Mouse (Mus musculus): ENCODE data around the gene Ncor1.
"Not testable (repeated sequence)": the region's sequence is repeated elsewhere in the genome, so short reads cannot be mapped to it uniquely, and the experiment has no call there.

Ncor1 gene

GRCm38 (mm10) chr11:62351948-62352347 is 106.4 kb downstream of the Ncor1 start:
- no peak for DNase-seq (ENCODE audit: low read depth)

- no peak for DNase-seq (ENCODE audit: low read depth)
These were observed 115.3 kb downstream of the Ncor1 start for GRCm38 (mm10) chr11:62343002-62343401.

- DNase-seq (ENCODE audit: low read depth) = no peak
These were observed 126.1 kb downstream of the Ncor1 start for GRCm38 (mm10) chr11:62332228-62332627.

GRCm38 (mm10) chr11:62331141-62331540 is 127.2 kb downstream of the Ncor1 start:
- DNase-seq (ENCODE audit: low read depth) = no peak

DNA sequence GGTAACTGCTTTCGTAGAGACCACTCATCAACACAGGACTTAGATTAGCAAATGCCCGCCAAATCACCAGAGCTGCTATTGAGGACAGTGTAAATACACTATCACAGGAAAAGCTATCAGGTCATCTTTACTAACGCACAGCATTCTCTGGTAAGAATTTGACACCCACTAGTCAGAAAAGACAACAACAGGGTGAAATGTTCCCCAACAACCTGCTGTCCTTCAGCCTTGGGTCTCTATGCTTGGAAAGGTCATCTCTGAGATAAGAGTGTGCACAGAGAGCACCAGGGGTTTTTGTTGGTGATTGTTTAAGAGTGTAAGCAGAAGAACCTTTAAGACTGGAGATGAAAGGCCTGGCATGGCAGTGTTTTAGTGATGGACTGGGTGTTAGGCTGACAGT is 134.7 kb downstream of the Ncor1 start:
- no peak for DNase-seq (ENCODE audit: low read depth)

GRCm38 (mm10) chr11:62320097-62320496 is 138.2 kb downstream of the Ncor1 start:
- no peak for DNase-seq (ENCODE audit: low read depth)

GRCm38 (mm10) chr11:62317746-62318145 is 140.6 kb downstream of the Ncor1 start:
- no peak for DNase-seq (ENCODE audit: low read depth)

- no peak for DNase-seq (ENCODE audit: low read depth)
These were observed 143.4 kb downstream of the Ncor1 start for GRCm38 (mm10) chr11:62314984-62315383.

GRCm38 (mm10) chr11:62309296-62309695 is 149.0 kb downstream of the Ncor1 start:
- DNase-seq (ENCODE audit: low read depth) = peak; percentile 34

DNA sequence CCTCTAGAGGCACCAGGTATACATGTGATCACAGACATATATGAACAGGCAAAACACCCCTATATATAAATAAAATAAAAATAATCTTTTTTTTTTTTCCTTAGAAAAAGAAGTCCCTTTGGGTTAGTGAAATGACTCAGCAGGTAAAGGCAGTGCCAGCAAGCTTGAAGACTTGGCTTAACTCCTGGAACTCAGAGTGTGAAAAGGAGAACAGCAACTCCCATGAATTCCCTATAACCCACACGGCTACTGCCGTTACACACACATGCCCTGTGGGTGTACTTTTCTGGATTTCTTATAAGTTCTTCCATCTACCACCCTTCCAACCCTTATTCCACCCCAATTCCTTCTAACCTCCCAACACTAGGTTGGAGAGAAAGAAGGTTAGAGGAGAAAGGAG is 152.5 kb downstream of the Ncor1 start:
- peak; percentile 79 for DNase-seq (ENCODE audit: low read depth)

- no peak for DNase-seq (ENCODE audit: low read depth)
These were observed 159.5 kb downstream of the Ncor1 start for GRCm38 (mm10) chr11:62298883-62299282.

GRCm38 (mm10) chr11:62294121-62294520 is 164.2 kb downstream of the Ncor1 start:
- peak; percentile 49 for DNase-seq (ENCODE audit: low read depth)

DNA sequence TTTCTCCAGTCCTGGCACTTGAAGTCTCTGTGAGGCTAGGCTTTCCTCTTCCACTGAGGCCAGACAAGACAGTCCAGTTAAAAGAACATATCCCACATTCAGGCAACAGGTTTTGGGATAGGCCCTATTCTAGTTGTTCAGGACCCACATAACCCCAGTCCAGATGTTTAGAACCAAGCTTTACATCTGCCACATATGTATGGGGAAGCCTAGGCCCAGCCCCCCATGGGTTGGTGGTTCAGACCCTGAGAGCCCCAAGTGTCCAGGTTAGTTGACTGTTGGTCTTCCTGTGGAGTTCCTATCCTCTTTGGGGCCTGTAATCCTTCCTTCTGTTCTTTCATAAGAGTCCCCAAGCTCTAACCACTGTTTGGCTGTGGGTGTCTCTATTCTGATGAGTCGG is 170.6 kb downstream of the Ncor1 start:
- DNase-seq (ENCODE audit: low read depth) = no peak

GRCm38 (mm10) chr11:62285020-62285419 is 173.3 kb downstream of the Ncor1 start:
- DNase-seq (ENCODE audit: low read depth) = no peak

- DNase-seq (ENCODE audit: low read depth) = not testable (repeated sequence)
These were observed 174.3 kb downstream of the Ncor1 start for GRCm38 (mm10) chr11:62284020-62284419.

GRCm38 (mm10) chr11:62281601-62281997 is 176.7 kb downstream of the Ncor1 start:
- DNase-seq (ENCODE audit: low read depth) = no peak

DNA sequence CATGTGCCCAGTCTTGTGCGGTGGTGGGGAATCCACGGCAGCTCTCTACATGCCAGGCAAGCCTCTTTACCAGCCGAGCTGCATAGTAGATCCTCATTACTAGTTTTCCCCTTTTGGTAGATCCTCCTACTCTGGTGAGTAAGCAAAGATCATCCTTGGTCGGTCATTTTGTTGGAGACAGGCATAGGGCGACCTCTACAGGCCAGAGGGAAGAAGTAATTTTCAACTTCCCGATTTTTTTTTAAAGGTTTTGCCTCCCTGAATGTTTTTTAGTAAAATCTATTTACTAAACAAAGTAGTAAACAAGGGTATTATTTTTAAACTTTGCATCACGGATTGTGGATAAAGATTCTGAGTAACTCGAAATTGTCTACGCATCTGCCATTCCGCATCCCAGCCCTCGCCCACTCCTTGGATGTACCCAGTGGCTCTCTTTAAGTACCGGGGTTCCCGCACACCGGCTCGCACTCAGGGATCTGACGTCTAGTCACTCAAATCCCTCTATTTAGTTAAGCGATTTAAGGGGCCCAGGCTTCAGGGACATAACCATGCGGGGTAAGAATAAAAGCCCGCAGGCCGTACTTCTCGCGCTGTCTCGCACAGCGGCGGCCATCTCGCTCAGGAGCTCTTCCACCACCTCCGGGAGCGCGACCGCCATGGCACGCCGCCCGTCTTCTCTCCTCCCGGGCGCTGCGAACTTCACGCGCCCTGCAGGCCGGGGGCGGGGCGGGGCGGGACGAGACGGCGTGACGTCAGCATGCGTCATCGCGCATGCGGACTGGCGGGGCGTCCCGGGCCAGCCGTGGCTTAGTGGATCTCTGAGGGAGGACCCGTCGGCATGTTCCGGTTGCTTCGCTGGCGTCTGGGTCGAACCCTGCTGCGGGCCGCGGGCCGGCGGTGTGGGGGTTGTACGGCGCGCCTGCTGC is 177.4 kb downstream of the Ncor1 start, which contains the start of the genes Zswim7 and Ttc19:
Gene Zswim7, minus strand, starts transcription at position 701 of the 926 bp plus-strand sequence.
Gene Ttc19, plus strand, starts transcription at position 799 of the 926 bp plus-strand sequence.
- peak; percentile 69 for DNase-seq (ENCODE audit: low read depth)

- DNase-seq (ENCODE audit: low read depth) = no peak
These were observed 180.3 kb downstream of the Ncor1 start for GRCm38 (mm10) chr11:62278027-62278426.

GRCm38 (mm10) chr11:62277086-62277485 is 181.3 kb downstream of the Ncor1 start:
- no peak for DNase-seq (ENCODE audit: low read depth)

DNA sequence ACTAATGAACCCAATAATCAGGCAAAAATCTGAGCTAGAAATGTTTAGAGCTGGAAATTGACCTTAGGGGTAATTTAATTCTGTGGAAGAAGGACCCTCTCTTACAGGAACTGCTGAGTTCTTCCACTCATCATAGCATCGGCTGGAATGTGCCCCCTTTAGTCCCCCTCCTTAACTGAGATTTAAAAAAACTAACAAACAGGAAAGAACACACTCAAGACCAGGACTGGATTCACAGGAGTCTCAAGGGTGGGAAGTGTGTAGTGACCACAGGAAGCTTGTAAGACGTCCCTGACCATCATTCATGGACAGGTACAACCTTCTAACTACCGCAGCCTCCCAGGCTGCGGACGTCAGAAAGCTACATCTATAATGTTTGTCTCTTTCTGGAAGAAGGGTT is 187.5 kb downstream of the Ncor1 start:
- no peak for DNase-seq (ENCODE audit: low read depth)

DNA sequence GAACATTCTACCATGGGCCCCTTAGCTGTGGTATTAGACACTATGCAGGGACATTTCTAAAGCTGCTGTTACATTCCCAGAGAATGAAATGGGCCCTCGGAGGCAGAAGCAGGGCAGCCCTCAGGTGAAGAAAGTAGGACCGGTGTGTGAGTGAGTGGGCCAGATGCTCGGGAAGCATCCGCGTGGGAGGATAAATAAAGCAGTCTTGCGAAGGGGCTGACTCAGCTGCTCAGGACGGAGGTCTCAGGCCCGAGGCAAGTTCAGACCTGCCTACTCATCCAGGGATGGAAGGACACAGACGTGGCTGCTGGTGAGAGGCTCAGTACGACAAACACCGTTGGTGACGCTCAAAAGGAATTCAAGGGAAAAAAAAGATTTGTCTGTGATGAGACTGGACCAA is 189.2 kb downstream of the Ncor1 start:
- no peak for DNase-seq (ENCODE audit: low read depth)

DNA sequence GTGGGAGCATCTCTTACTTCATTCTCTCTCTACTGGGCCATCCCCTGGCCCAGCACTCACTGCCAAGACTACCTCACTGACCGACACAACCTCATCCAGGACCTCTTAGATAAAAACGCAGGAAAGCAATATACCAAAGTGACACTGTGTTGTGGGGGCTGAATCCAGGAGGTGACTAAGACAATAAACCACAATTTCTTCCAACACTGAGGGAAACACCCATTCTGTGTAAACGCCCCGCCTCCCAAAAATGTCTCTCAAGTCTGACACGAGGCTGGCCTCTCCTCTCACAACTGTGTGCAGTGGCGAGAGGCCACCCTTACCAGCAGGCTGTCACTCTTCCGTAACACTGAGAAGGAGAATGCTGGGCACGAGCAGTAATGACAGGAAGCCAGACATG is 190.0 kb downstream of the Ncor1 start:
- no peak for DNase-seq (ENCODE audit: low read depth)

DNA sequence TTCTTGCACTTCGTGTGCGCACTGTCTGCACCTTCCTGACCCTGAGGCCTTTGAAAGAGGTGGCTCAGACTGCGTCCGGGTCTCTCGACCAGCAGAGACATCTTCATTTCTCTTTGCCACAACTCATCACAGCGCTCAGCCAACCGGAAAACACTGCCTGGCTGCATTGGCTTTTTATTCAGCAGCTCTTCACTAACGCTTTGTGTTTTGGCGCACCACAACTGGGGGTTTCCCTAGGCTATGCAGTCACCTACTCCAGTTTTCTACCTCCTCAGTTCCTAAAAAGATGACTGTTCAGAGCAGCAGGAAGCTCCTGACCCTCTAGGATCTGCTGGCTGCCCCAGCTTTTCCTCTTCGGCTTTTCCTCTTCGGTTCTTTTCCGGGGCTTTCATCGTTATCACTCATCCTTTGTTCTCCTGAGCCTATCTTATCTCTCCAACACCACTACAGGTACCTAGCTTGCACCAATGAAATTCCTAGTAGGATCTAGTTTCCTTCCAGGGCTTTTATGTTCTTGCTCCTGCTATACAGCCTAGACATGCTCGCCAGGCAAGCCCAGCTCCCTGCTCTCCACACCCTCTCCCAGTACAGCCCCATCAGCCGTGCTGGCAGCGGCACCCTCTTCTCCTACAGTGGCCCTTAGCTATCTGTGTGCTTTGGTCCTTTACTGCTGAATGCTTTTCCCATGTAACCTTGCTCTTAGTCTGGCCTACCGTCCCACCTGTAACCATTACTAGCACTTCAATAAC is 191.7 kb downstream of the Ncor1 start:
- no peak for DNase-seq (ENCODE audit: low read depth)

Data from fibroblast of lung, adult 2 months (primary cell).